16 mouse cellular contexts compared by ENCODE assay signal in genomic region chr9:60123066-60123465, GRCm38 (mm10).
"Had no signal": no experiment of that assay in that cellular context is flagged by ENCODE, and none has a peak within 500 bp of the region (broad histone marks: within the 10 kb centered on the region; RNA-seq: fewer than 3 reads in every experiment).

No protein-coding gene starts in this region.

- H3K4me3 ChIP-seq: neural tube, embryonic 13.5 days; neural tube, embryonic 15.5 days; stomach, embryonic 15.5 days had no signal

- H3K27me3 ChIP-seq: neural tube, embryonic 13.5 days; neural tube, embryonic 15.5 days; stomach, embryonic 15.5 days had no signal

- H3K36me3 ChIP-seq: neural tube, embryonic 13.5 days; neural tube, embryonic 15.5 days; stomach, embryonic 15.5 days had no signal

- H3K9ac ChIP-seq: neural tube, embryonic 13.5 days; neural tube, embryonic 15.5 days; stomach, embryonic 15.5 days had no signal

- H3K27ac ChIP-seq: neural tube, embryonic 13.5 days; neural tube, embryonic 15.5 days; stomach, embryonic 15.5 days; stomach, postnatal 0 days had no signal

- DNase-seq: retina, postnatal 1 day; right cerebral cortex, adult 18-20 months; right cerebral cortex, postnatal 14 days; right cerebral cortex, postnatal 25 days; right cerebral cortex, postnatal 4 days; spleen, adult 18-20 months; thymus, adult 18-20 months; thymus, adult 2 months; thymus, postnatal 14 days; thymus, postnatal 25 days; thymus, postnatal 36 days; thymus, postnatal 4 days had no signal

- H3K9me3 ChIP-seq: neural tube, embryonic 13.5 days; neural tube, embryonic 15.5 days; stomach, embryonic 15.5 days had no signal

- H3K4me2 ChIP-seq: neural tube, embryonic 13.5 days; neural tube, embryonic 15.5 days; stomach, embryonic 15.5 days had no signal
